Mouse (Mus musculus): ENCODE results near the gene Dbf4.

DNA sequence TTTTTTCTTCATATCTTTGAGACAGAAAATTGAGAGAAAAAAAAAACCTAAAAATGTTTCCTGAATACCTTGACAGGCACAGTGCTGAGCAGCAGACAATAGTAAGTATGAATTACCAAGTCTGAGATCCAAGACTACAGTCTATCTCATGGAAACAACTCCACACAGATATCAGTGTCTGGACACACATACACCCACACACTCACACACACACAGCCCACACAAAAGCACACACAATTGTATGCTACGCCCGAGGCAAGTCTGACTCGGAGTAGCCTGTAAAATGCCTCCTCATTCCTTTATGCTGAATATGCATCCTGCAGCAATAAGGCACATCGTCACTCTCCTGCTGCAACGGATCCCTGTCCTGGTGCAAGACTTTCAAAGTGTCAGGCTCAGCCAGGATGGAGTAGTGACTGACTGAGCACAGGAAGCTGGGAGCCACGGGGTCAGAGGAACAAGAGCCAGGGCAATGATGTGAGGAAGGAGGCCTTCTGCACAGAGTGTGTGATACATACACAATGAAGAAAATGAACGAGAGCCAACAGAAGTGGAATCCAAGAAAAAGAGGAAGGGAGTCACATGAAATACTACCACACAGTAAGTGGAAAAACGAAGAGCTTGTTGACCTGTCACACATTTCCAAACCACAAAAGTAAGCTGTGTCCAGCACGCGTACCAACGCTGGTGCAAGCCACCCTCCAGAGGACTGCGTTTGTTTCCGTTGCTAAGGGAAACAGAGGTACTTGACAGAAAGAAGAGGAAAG, 65.4 kb downstream of the Dbf4 start:
- TF ChIP-seq EP300 (IDR thresholded peaks at IDR 0.05; ENCODE audit: low read depth) (no peak), CTCF (IDR thresholded peaks at IDR 0.05; ENCODE audit: low read depth) (no peak)

Measured in liver, postnatal 0 days (tissue).